Comparison of ENCODE assay signal across 29 mouse cellular contexts in the genomic region with DNA sequence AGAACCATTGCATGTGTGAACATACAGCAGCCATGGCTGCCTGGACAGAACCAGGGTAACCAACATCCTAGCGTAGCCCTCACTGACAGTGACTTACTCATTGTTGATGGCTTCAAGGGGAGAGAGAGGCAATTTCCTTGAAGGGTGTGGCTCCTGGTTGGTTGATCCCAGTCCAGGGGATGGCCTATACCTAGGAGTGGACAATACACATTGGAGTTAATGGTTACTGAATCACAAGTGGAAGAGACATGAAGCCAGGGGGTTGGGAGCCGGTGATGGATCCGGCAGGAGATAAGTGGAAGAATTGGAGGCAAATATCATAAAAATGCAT. TPM values are rescaled to one million over a fixed set of nuclear protein-coding genes. Genes with fewer than 3 reads are reported as not detected.
DNase-seq lines count a peak whose midpoint lies in the region; ATAC-seq and TF ChIP-seq lines count a peak whose summit lies in the region.
"Had no signal": no experiment of that assay in that cellular context is flagged by ENCODE, and none has a peak within 500 bp of the region (broad histone marks: within the 10 kb centered on the region; RNA-seq: fewer than 3 reads in every experiment).

No protein-coding gene starts in this region.

- no peak for TF ChIP-seq CTCF in liver, postnatal 0 days (IDR thresholded peaks at IDR 0.05; ENCODE audit: low read depth)

- H3K9ac ChIP-seq in kidney, embryonic 15.5 days: no peak overlapping the region
- H3K9ac ChIP-seq in intestine, embryonic 16.5 days (ENCODE audit: low read depth, low read length): no peak overlapping the region
- H3K9ac ChIP-seq in liver, embryonic 12.5 days: no peak overlapping the region
- H3K9ac ChIP-seq in liver, postnatal 0 days (replicated peaks): no peak overlapping the region
- H3K9ac ChIP-seq: heart, embryonic 13.5 days; hindbrain, embryonic 15.5 days; limb, embryonic 15.5 days; midbrain, embryonic 12.5 days; stomach, embryonic 15.5 days had no signal

- peak overlapping the region; percentile 45 for H3K27ac ChIP-seq in kidney, embryonic 15.5 days
- H3K27ac ChIP-seq in intestine, embryonic 16.5 days (ENCODE audit: low read length): peak overlapping the region; percentile 63; the same call in 1 of the 2 replicates
- H3K27ac ChIP-seq in liver, embryonic 12.5 days: 0 out of 2 replicates have a peak overlapping the region, but pooled peaks have one; percentile 25
- H3K27ac ChIP-seq in liver, postnatal 0 days (ENCODE audit: low read depth): peak overlapping the region; percentile 76
- H3K27ac ChIP-seq: heart, embryonic 13.5 days; hindbrain, embryonic 10.5 days; hindbrain, embryonic 15.5 days; limb, embryonic 10.5 days; limb, embryonic 15.5 days; midbrain, embryonic 12.5 days; stomach, embryonic 15.5 days had no signal

- 80% methylated on average over 3 of the region's 3 CpGs for WGBS in kidney, embryonic 15.5 days
- WGBS in intestine, embryonic 16.5 days: 70% methylated on average over 3 of the region's 3 CpGs
- 76% methylated on average over 3 of the region's 3 CpGs for WGBS in liver, embryonic 12.5 days (ENCODE audit: insufficient replicate concordance)
- 79% methylated on average over 3 of the region's 3 CpGs for WGBS in liver, postnatal 0 days (ENCODE audit: insufficient replicate concordance)

- no peaks in the 10 kb centered on the region for H3K9me3 ChIP-seq in kidney, embryonic 15.5 days (replicated peaks)
- no peaks in the 10 kb centered on the region for H3K9me3 ChIP-seq in intestine, embryonic 16.5 days (ENCODE audit: control insufficient read depth, low read length)
- no peaks in the 10 kb centered on the region for H3K9me3 ChIP-seq in liver, embryonic 12.5 days (replicated peaks)
- no peaks in the 10 kb centered on the region for H3K9me3 ChIP-seq in liver, postnatal 0 days (ENCODE audit: low read length)
- H3K9me3 ChIP-seq: heart, embryonic 13.5 days; hindbrain, embryonic 10.5 days; hindbrain, embryonic 15.5 days; limb, embryonic 10.5 days; limb, embryonic 15.5 days; midbrain, embryonic 12.5 days; stomach, embryonic 15.5 days had no signal

- H3K4me2 ChIP-seq in kidney, embryonic 15.5 days: peak overlapping the region; percentile 15; the same call in 1 of the 2 replicates
- H3K4me2 ChIP-seq in intestine, embryonic 16.5 days (ENCODE audit: low read depth, low read length): no peak overlapping the region
- H3K4me2 ChIP-seq in liver, embryonic 12.5 days: no peak overlapping the region
- H3K4me2 ChIP-seq in liver, postnatal 0 days (ENCODE audit: low read depth, low read length): peak overlapping the region; percentile 23; the same call in 1 of the 2 replicates
- H3K4me2 ChIP-seq: heart, embryonic 13.5 days; hindbrain, embryonic 15.5 days; limb, embryonic 15.5 days; midbrain, embryonic 12.5 days; stomach, embryonic 15.5 days had no signal

- H3K4me1 ChIP-seq in kidney, embryonic 15.5 days: peaks cover 30% of the 10 kb centered on the region
- peaks cover 31% of the 10 kb centered on the region for H3K4me1 ChIP-seq in intestine, embryonic 16.5 days (ENCODE audit: control insufficient read depth, insufficient read depth, low read length)
- peaks cover 33% of the 10 kb centered on the region for H3K4me1 ChIP-seq in liver, embryonic 12.5 days
- peaks cover 6% of the 10 kb centered on the region; the same call in 1 of the 2 replicates for H3K4me1 ChIP-seq in liver, postnatal 0 days (ENCODE audit: insufficient read depth)

- no peak for DNase-seq in kidney, postnatal 4 days
- DNase-seq in liver, postnatal 0 days: no peak
- no peak for DNase-seq in left cerebral cortex, adult 18-20 months (ENCODE audit: low spot score in 2 of 2)
- DNase-seq: adrenal gland, adult 2 months; adrenal gland, postnatal 36 days; cerebellum, adult 18-20 months; cerebellum, postnatal 10 days; heart, postnatal 10 days; layer of hippocampus, postnatal 36 days; lung, postnatal 4 days; retina, postnatal 1 day; right cerebral cortex, postnatal 14 days had no signal

- ATAC-seq in kidney, embryonic 15.5 days (replicated peaks; ENCODE audit: low FRiP score): peak; percentile 66
- ATAC-seq in intestine, embryonic 16.5 days: peak; percentile 62
- ATAC-seq in liver, embryonic 12.5 days: no peak
- ATAC-seq in liver, postnatal 0 days: no peak
- no peak for ATAC-seq in monocyte, adult 5-6 weeks (replicated peaks; ENCODE audit: insufficient number of reproducible peaks, low FRiP score, low TSS enrichment, poor library complexity, severe bottlenecking)
- ATAC-seq: CD4-positive, CD25-positive, alpha-beta regulatory T cell, adult 4 months; forebrain, embryonic 16.5 days; inflammation-experienced regulatory T-cells, adult 6 months had no signal

- no peak for TF ChIP-seq EP300 in liver, postnatal 0 days (IDR thresholded peaks at IDR 0.05; ENCODE audit: low read depth)

- H3K36me3 ChIP-seq in kidney, embryonic 15.5 days: no peaks in the 10 kb centered on the region
- H3K36me3 ChIP-seq in intestine, embryonic 16.5 days (ENCODE audit: control insufficient read depth, insufficient read depth, low read length): no peaks in the 10 kb centered on the region
- no peaks in the 10 kb centered on the region for H3K36me3 ChIP-seq in liver, embryonic 12.5 days
- no peaks in the 10 kb centered on the region for H3K36me3 ChIP-seq in liver, postnatal 0 days (replicated peaks; ENCODE audit: insufficient read depth, low read length)
- H3K36me3 ChIP-seq: heart, embryonic 13.5 days; hindbrain, embryonic 10.5 days; hindbrain, embryonic 15.5 days; limb, embryonic 10.5 days; limb, embryonic 15.5 days; midbrain, embryonic 12.5 days; stomach, embryonic 15.5 days had no signal

- H3K27me3 ChIP-seq in kidney, embryonic 15.5 days: no peaks in the 10 kb centered on the region
- no peaks in the 10 kb centered on the region for H3K27me3 ChIP-seq in intestine, embryonic 16.5 days (replicated peaks; ENCODE audit: control insufficient read depth, insufficient read depth, low read length)
- H3K27me3 ChIP-seq in liver, embryonic 12.5 days (replicated peaks): peaks cover 23% of the 10 kb centered on the region
- peaks cover 10% of the 10 kb centered on the region for H3K27me3 ChIP-seq in liver, postnatal 0 days (ENCODE audit: insufficient read depth, low read length)
- H3K27me3 ChIP-seq: hindbrain, embryonic 15.5 days had no signal

- H3K4me3 ChIP-seq in kidney, embryonic 15.5 days (replicated peaks): no peak overlapping the region
- no peak overlapping the region for H3K4me3 ChIP-seq in intestine, embryonic 16.5 days (ENCODE audit: low read length)
- no peak overlapping the region for H3K4me3 ChIP-seq in liver, embryonic 12.5 days
- H3K4me3 ChIP-seq in liver, postnatal 0 days (ENCODE audit: low read depth, low read length): no peak overlapping the region
- H3K4me3 ChIP-seq: erythroblast, embryonic 14.5 days; heart, embryonic 13.5 days; hindbrain, embryonic 10.5 days; hindbrain, embryonic 15.5 days; limb, embryonic 10.5 days; limb, embryonic 15.5 days; megakaryocyte, embryonic 14.5 days; midbrain, embryonic 12.5 days; stomach, embryonic 15.5 days had no signal

RNA-seq across cellular contexts. Expression of a gene that starts 5.1 kb away (rescaled TPM):
- 71.2 and 76.1 TPM in 2 replicates for polyA plus RNA-seq in kidney, embryonic 15.5 days (2015; fragmentation: Nextera tagmentation; extraction: Ambion mirVana)
- polyA plus RNA-seq in intestine, embryonic 16.5 days (2015; fragmentation: Nextera tagmentation; extraction: Ambion mirVana): 40.5 and 44.5 TPM in 2 replicates
- 31.9 and 36.4 TPM in 2 replicates for polyA plus RNA-seq in liver, embryonic 12.5 days (2016; fragmentation: Nextera tagmentation; extraction: Ambion mirVana)
- 45.1 and 60.8 TPM in 2 replicates for polyA plus RNA-seq in liver, postnatal 0 days (2015; fragmentation: Nextera tagmentation; extraction: Ambion mirVana)
- 10 to 100 TPM; 54.7 to 57.8 TPM for total RNA-seq in left cerebral cortex, adult 18-20 months (2021)
- not detected in 3 replicates for total RNA-seq in monocyte, adult 5-6 weeks (2017)
- total RNA-seq: common myeloid progenitor, adult 5-6 weeks had no signal

Comparison
In these comparisons a context has a peak if more than half of its experiments do, and no peak if none do; other contexts are left out.
1. H3K4me2 ChIP-seq: peak in kidney, embryonic 15.5 days (single experiment) and liver, postnatal 0 days (single experiment); none in intestine, embryonic 16.5 days (single experiment) and liver, embryonic 12.5 days (single experiment).
2. ATAC-seq: peak in kidney, embryonic 15.5 days (single experiment) and intestine, embryonic 16.5 days (single experiment); none in liver, embryonic 12.5 days (single experiment), liver, postnatal 0 days (single experiment) and monocyte, adult 5-6 weeks (single experiment).
3. H3K27ac ChIP-seq: peak in every context shown above with its lines; median percentile 76 in liver, postnatal 0 days; 63 in intestine, embryonic 16.5 days; 45 in kidney, embryonic 15.5 days; 25 in liver, embryonic 12.5 days.